Mouse (Mus musculus) brown adipose tissue, adult 24 weeks (tissue): ENCODE results near the gene Rab24. TPM values are rescaled to one million over a fixed set of nuclear protein-coding genes. Genes with fewer than 3 reads are reported as not detected.

ENCODE experiments used
- H3K27ac ChIP-seq: fragments of 200-500 bp; replicated peaks from 2 replicates; pipeline ENCODE4 v1.5.1; 2012; ENCODE audit warnings: low read depth, mild to moderate bottlenecking, low read length
- H3K4me1 ChIP-seq: fragments of 200-500 bp; 2 replicates; pipeline ENCODE4 v1.6.1; 2012; ENCODE audit warnings: low read length, mixed read lengths; ENCODE audit not compliant: control insufficient read depth, insufficient read depth, insufficient read length
- H3K4me3 ChIP-seq: fragments of 200-500 bp; 2 replicates; pipeline ENCODE4 v1.5.1; 2012; ENCODE audit warnings: low read depth, mild to moderate bottlenecking, low read length, moderate library complexity; ENCODE audit not compliant: insufficient read depth
- polyA plus RNA-seq: library from polyadenylated mRNA; stranded (reverse); fragments of >200 nt; gene quantifications from 2 replicates; pipeline ENCODE4 v1.2.4, GENCODE M21; 2012; ENCODE audit not compliant: missing spikeins, insufficient read depth, insufficient read length

Rab24 gene
- polyA plus RNA-seq, 1 experiment, result 56.9 TPM

- Histone ChIP-seq H3K4me1 (peaks cover 2% of the 10 kb centered on the region; the same call in 1 of the 2 replicates), H3K4me3 (no peak overlapping the region), H3K27ac (0 out of 2 replicates have a peak overlapping the region, but pooled peaks have one; percentile 28)
Measured at GRCm38 (mm10) chr13:55318351-55318750, 3.4 kb downstream of the Rab24 start.

DNA sequence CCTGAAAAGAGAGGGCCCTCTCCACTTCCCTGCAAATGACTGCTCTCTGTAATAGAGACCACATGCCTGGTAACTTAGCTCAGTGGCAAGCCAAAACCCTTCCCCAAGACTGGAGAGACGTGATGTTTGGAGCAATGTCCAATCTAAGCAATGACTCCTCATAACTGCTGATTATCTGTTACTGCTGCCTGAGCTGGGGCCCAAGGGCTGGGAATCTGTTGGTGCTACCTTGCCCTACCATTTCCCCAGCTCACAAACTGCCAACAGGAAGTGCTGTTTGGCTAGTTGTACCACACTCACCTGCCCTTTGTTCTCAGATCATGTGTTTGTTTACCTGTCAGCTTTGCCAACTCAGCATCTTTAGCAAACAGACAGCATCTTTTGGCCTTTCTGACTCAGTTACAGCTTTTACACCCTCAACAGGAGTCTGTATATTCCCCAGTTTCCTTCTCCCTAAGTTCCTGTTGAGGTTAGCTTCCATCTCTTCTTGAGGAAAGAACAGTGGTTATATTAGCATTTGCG is 6.8 kb downstream of the Rab24 start:
- H3K4me3 ChIP-seq, result no peak overlapping the region
- no peak overlapping the region for H3K27ac ChIP-seq
- no peaks in the 10 kb centered on the region for H3K4me1 ChIP-seq

- Histone ChIP-seq H3K27ac (no peak overlapping the region), H3K4me3 (no peak overlapping the region), H3K4me1 (no peaks in the 10 kb centered on the region)
Measured at GRCm38 (mm10) chr13:55313051-55313450, 8.7 kb downstream of the Rab24 start.

DNA sequence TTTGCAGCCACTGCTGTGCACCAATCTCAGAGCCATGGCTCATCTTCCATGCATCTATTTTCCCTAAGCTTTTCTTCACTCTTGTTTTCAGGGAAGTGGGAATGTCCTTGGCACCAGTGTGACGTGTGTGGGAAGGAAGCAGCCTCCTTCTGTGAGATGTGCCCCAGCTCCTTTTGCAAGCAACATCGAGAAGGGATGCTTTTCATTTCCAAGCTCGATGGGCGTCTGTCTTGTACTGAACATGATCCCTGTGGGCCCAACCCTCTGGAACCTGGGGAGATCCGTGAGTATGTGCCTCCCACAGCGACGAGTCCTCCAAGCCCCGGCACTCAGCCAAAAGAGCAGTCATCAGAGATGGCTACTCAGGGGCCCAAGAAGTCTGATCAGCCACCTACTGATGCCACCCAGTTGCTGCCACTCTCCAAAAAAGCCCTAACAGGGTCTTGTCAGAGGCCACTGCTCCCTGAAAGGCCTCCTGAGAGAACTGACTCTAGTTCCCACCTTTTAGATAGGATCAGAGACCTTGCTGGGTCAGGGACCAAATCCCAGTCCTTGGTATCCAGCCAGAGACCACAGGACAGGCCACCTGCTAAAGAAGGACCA is 9.6 kb downstream of the Rab24 start:
- Histone ChIP-seq H3K4me3 (no peak overlapping the region), H3K4me1 (no peaks in the 10 kb centered on the region), H3K27ac (no peak overlapping the region)

DNA sequence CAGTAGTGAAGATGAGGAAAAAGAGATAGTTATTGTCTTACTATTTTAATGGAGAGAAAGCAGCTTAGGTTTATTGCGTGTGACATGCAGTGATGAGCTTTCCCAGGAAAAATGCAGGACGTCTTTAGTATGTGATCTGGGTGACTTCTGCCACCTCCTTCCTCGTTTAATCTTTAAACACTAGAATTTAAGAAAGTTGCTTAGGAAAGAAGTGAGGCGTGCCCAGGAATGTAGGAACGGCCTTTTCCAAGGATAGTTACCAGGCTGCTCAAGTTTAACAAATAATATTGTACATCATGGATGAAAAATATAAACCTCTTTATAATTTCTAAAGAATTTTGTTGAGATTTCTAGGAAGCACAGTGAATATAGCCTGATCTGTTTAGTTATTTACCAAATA is 20.8 kb downstream of the Rab24 start:
- no peak overlapping the region for H3K4me3 ChIP-seq
- no peak overlapping the region for H3K27ac ChIP-seq
- no peaks in the 10 kb centered on the region for H3K4me1 ChIP-seq

- H3K4me3 ChIP-seq, result no peak overlapping the region
- H3K4me1 ChIP-seq, result no peaks in the 10 kb centered on the region
- no peak overlapping the region for H3K27ac ChIP-seq
Measured at GRCm38 (mm10) chr13:55296760-55297159, 25.0 kb downstream of the Rab24 start.

GRCm38 (mm10) chr13:55288854-55289253 is 32.9 kb downstream of the Rab24 start:
- H3K4me3 ChIP-seq, result no peak overlapping the region
- no peaks in the 10 kb centered on the region for H3K4me1 ChIP-seq

GRCm38 (mm10) chr13:55277646-55278045 is 44.1 kb downstream of the Rab24 start:
- no peaks in the 10 kb centered on the region for H3K4me1 ChIP-seq
- no peak overlapping the region for H3K4me3 ChIP-seq
- no peak overlapping the region for H3K27ac ChIP-seq

More at GRCm38 (mm10) chr13:55288854-55289253, 32.9 kb downstream of the Rab24 start:
- no peak overlapping the region for H3K27ac ChIP-seq

DNA sequence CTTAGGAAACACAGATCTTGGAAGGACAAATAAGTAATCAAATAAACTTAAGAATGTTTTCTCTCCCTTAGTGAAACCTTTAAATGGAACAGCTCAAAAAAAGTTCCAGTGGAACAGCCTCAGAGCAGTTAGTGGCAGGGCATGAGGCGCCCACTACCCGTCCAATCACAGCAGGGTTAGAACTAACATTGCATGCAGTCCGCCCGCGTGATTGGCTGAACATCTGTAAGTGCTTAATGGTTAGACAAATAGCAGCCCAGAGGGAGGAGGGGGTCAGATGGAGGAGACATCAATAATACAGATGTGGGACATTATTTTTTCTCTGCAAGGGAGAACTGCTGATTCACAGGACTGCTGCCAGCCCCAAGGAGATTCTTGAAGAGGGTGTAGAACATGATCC is 44.5 kb downstream of the Rab24 start:
- Histone ChIP-seq H3K4me1 (no peaks in the 10 kb centered on the region), H3K27ac (no peak overlapping the region)

More for the DNA sequence above, 44.5 kb downstream of the Rab24 start:
- no peak overlapping the region for H3K4me3 ChIP-seq

Other genes starting within 250 kb of the Rab24 start
- 16.8 and 21.5 TPM in 2 replicates for gene Uimc1, start 221.6 kb downstream of the Rab24 start, polyA plus RNA-seq
- 3.0 and 4.4 TPM in 2 replicates for gene Zfp346, start 216.6 kb downstream of the Rab24 start, polyA plus RNA-seq
- gene Gm17617, start 188.4 kb downstream of the Rab24 start, polyA plus RNA-seq, result not detected in 2 replicates
- not detected in 2 replicates for gene Fgfr4, start 169.3 kb downstream of the Rab24 start, polyA plus RNA-seq
- 24.0 and 34.1 TPM in 2 replicates for gene Nsd1, start 112.2 kb downstream of the Rab24 start, polyA plus RNA-seq
- gene Prelid1, start 1.4 kb downstream of the Rab24 start, polyA plus RNA-seq, result 116 and 125 TPM in 2 replicates
- gene Mxd3, start 7.9 kb upstream of the Rab24 start, polyA plus RNA-seq, result not detected in 2 replicates
- 87.3 and 88.0 TPM in 2 replicates for gene Lman2, start 40.8 kb upstream of the Rab24 start, polyA plus RNA-seq
- gene Rgs14, start 47.8 kb upstream of the Rab24 start, polyA plus RNA-seq, result not detected in 2 replicates
- not detected in 2 replicates for gene Slc34a1, start 76.2 kb upstream of the Rab24 start, polyA plus RNA-seq
- gene Pfn3, start 93.3 kb upstream of the Rab24 start, polyA plus RNA-seq, result not detected in 2 replicates
- gene F12, start 104.8 kb upstream of the Rab24 start, polyA plus RNA-seq, result not detected in 2 replicates
- gene Grk6, start 123.1 kb upstream of the Rab24 start, polyA plus RNA-seq, result 10.5 and 17.4 TPM in 2 replicates
- gene Prr7, start 142.3 kb upstream of the Rab24 start, polyA plus RNA-seq, result not detected in 2 replicates
- 7.6 and 8.3 TPM in 2 replicates for gene Dbn1, start 166.2 kb upstream of the Rab24 start, polyA plus RNA-seq
- gene Pdlim7, start 191.7 kb upstream of the Rab24 start, polyA plus RNA-seq, result 8.0 and 16.1 TPM in 2 replicates
- 1.3 and 2.4 TPM in 2 replicates for gene Dok3, start 207.3 kb upstream of the Rab24 start, polyA plus RNA-seq
- 16.0 and 17.6 TPM in 2 replicates for gene Ddx41, start 214.7 kb upstream of the Rab24 start, polyA plus RNA-seq
- 4.4 and 9.7 TPM in 2 replicates for gene Fam193b, start 249.2 kb upstream of the Rab24 start, polyA plus RNA-seq